ENCODE assay signal across 20 mouse cellular contexts in genomic region chr5:28033281-28033680, GRCm38 (mm10).
"Had no signal": no experiment of that assay in that cellular context is flagged by ENCODE, and none has a peak within 500 bp of the region (broad histone marks: within the 10 kb centered on the region; RNA-seq: fewer than 3 reads in every experiment).

No protein-coding gene starts in this region.

- ATAC-seq: lung, postnatal 0 days; midbrain, embryonic 15.5 days had no signal

- H3K9me3 ChIP-seq: limb, embryonic 10.5 days; limb, embryonic 13.5 days; liver, embryonic 13.5 days; midbrain, embryonic 12.5 days; midbrain, embryonic 15.5 days; neural tube, embryonic 12.5 days; neural tube, embryonic 15.5 days had no signal

- DNase-seq: kidney, adult 9 months; kidney, postnatal 14 days; kidney, postnatal 4 days; liver, embryonic 13.5 days; lung, embryonic 14.5 days; right cerebral cortex, adult 18-20 months; right cerebral cortex, postnatal 14 days; right cerebral cortex, postnatal 4 days; thymus, adult 2 months; thymus, postnatal 14 days; thymus, postnatal 4 days had no signal

- H3K36me3 ChIP-seq: limb, embryonic 10.5 days; limb, embryonic 13.5 days; liver, embryonic 13.5 days; midbrain, embryonic 12.5 days; midbrain, embryonic 15.5 days; neural tube, embryonic 12.5 days; neural tube, embryonic 15.5 days had no signal

- H3K4me1 ChIP-seq: neural tube, embryonic 12.5 days; neural tube, embryonic 15.5 days had no signal

- H3K27me3 ChIP-seq: limb, embryonic 13.5 days; midbrain, embryonic 12.5 days; midbrain, embryonic 15.5 days; neural tube, embryonic 12.5 days; neural tube, embryonic 15.5 days had no signal

- H3K4me3 ChIP-seq: limb, embryonic 10.5 days; limb, embryonic 13.5 days; liver, embryonic 13.5 days; midbrain, embryonic 12.5 days; midbrain, embryonic 15.5 days; neural tube, embryonic 12.5 days; neural tube, embryonic 15.5 days had no signal

- H3K27ac ChIP-seq: limb, embryonic 10.5 days; limb, embryonic 13.5 days; liver, embryonic 13.5 days; macrophage; midbrain, embryonic 12.5 days; midbrain, embryonic 15.5 days; neural tube, embryonic 12.5 days; neural tube, embryonic 15.5 days; stomach, postnatal 0 days had no signal

- H3K9ac ChIP-seq: limb, embryonic 13.5 days; liver, embryonic 13.5 days; lung, embryonic 14.5 days; midbrain, embryonic 12.5 days; midbrain, embryonic 15.5 days; neural tube, embryonic 12.5 days; neural tube, embryonic 15.5 days had no signal

- H3K4me2 ChIP-seq: limb, embryonic 13.5 days; liver, embryonic 13.5 days; lung, embryonic 14.5 days; midbrain, embryonic 12.5 days; midbrain, embryonic 15.5 days; neural tube, embryonic 12.5 days; neural tube, embryonic 15.5 days had no signal
